Mouse (Mus musculus) ES-Bruce4 (cell line): ENCODE results near the gene Slc28a3.
A peak's percentile ranks its signal among the peaks of the same experiment; 100 is the strongest.

Experiments used
- CTCF ChIP-seq: IDR thresholded peaks from one replicate; pipeline ENCODE4 v1.8.1; 2011; ENCODE audit warnings: low read depth, low read length
- POLR2A ChIP-seq: IDR thresholded peaks from one replicate; pipeline ENCODE4 v1.8.1; 2011; ENCODE audit warnings: low read length; ENCODE audit not compliant: insufficient read depth

DNA sequence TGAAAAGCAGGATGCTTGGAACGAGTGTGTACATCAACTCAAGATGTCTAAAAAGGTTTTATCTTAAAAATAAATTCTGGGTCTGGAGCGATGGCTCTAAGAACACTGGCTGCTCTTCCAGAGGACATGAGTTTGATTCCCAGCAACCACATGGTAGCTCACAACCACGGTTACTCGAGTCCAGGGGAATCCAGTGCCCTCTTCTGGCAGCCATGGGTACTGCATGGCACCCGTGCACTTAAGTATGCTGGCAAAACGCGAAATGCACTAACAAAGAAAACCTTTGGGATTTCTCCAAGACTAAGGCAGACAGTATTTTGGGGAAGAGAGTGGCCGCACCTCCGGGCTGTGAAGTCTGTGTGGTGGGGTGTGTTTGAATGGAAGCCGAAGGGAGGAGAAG is 44.9 kb upstream of the Slc28a3 start:
- no peak for TF ChIP-seq POLR2A
- peak; percentile 78 for TF ChIP-seq CTCF
